Mouse (Mus musculus) activated CD4-positive, CD25-positive, alpha-beta regulatory T cell, adult 4 months (primary cell): ENCODE measurements around the gene Marf1. TPM values are rescaled to one million over a fixed set of nuclear protein-coding genes. Genes with fewer than 3 reads are reported as not detected.

ENCODE experiments used
- polyA plus RNA-seq, 2 experiments: library from polyadenylated mRNA; unstranded; fragments of 100-300 nt; shearing (Covaris generic); gene quantifications; one replicate each; pipeline ENCODE4 v1.2.1; 2017

Gene Marf1
- polyA plus RNA-seq, 2 experiments from 2014 or later, result 29.1 to 33.9 TPM

Other genes starting within 250 kb of the Marf1 start
- under 1 TPM in 1 of 2 experiments, not detected in 1; 0.50 TPM for gene 2900011O08Rik, start 176.7 kb downstream of the Marf1 start, polyA plus RNA-seq
- gene Ifitm7, start 176.5 kb downstream of the Marf1 start, polyA plus RNA-seq, result not detected
- 10 to 100 TPM; 98.7 to 99.1 TPM for gene Nde1, start 76 bp downstream of the Marf1 start, polyA plus RNA-seq
- not detected for gene Myh11, start 128.0 kb upstream of the Marf1 start, polyA plus RNA-seq
- 100 to 1,000 TPM; 110 to 124 TPM for gene Fopnl, start 154.1 kb upstream of the Marf1 start, polyA plus RNA-seq
- gene Abcc1, start 198.2 kb upstream of the Marf1 start, polyA plus RNA-seq, result 10 to 100 TPM; 15.7 to 20.9 TPM